ENCODE assay signal across 9 mouse cellular contexts in the genomic region with DNA sequence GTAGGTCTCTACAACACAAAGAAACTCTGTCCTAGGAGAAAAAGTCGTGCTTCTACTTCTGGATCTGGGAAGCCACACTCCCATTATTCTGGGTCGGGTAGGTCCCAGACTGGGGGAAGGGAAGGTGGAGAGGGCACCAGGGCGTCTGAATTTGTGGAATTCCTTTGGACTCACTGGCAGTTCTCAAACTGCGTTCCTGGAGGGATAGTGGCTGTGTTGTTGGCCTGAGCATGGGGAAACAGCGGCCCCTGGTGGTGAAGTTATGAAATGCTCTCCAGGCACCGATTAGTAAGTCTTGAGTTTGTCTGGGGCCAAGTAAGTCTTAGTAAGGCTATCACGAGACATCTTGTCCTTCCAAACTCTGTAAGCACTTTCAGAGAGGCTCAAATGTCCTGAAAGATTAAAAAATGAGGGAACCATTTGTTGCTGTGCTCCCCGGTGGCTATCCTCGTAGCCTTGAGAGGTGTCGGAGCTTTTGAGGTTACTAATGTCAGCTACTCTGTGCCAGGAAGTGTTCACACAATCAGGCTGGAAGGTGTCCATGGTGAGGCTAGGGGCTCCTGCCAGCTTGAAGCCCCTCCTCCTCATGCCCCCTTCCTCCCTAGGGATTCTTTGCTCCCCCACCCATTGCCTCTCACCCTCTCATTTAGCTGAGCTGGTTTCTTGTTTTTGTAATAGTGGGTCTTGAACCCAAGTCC. TPM values are rescaled to one million over a fixed set of nuclear protein-coding genes. Genes with fewer than 3 reads are reported as not detected.
A peak's percentile ranks its signal among the peaks of the same experiment; 100 is the strongest.
DNase-seq lines count a peak whose midpoint lies in the region; ATAC-seq and TF ChIP-seq lines count a peak whose summit lies in the region.
"Had no signal": no experiment of that assay in that cellular context is flagged by ENCODE, and none has a peak within 500 bp of the region (broad histone marks: within the 10 kb centered on the region; RNA-seq: fewer than 3 reads in every experiment).

No protein-coding gene starts in this region.

- DNase-seq in ES-CJ7 (ENCODE audit: low read depth, low spot score) = peak; percentile 96
- DNase-seq in c-Kit-positive CD71-positive TER-119-positive erythroid progenitor cells, embryonic 14.5 days (ENCODE audit: low spot score) = peak; percentile 72
- peak; percentile 88 for DNase-seq in heart, postnatal 0 days (ENCODE audit: low spot score)
- peak; percentile 94 to 95 for DNase-seq in kidney, postnatal 4 days
- DNase-seq in lung, adult 2 months = peak; percentile 92
- DNase-seq in testis, postnatal 14 days (ENCODE audit: low spot score) = peak; percentile 84

- H3K27me3 ChIP-seq in forebrain, embryonic 12.5 days = no peaks in the 10 kb centered on the region
- no peaks in the 10 kb centered on the region for H3K27me3 ChIP-seq in heart, postnatal 0 days (ENCODE audit: control insufficient read depth, insufficient read depth, low read length)
- H3K27me3 ChIP-seq: liver, embryonic 15.5 days had no signal

- H3K4me1 ChIP-seq in forebrain, embryonic 12.5 days = peaks cover 16% of the 10 kb centered on the region
- peaks cover 13% of the 10 kb centered on the region for H3K4me1 ChIP-seq in heart, postnatal 0 days (ENCODE audit: control insufficient read depth, insufficient read depth)
- H3K4me1 ChIP-seq in lung, adult 2 months (ENCODE audit: control insufficient read depth, insufficient read depth, low read length) = peaks cover 6% of the 10 kb centered on the region; the same call in 1 of the 2 replicates

- TF ChIP-seq POLR2A in lung, adult 2 months (IDR thresholded peaks at IDR 0.05; ENCODE audit: borderline replicate concordance, extremely low read depth, low read depth, low read length) = no peak

- peak; percentile 57 for ATAC-seq in forebrain, embryonic 12.5 days (ENCODE audit: low FRiP score)
- peak; percentile 67 for ATAC-seq in heart, postnatal 0 days (ENCODE audit: insufficient read depth, low read depth)
- ATAC-seq in neutrophil, adult 5-6 weeks (ENCODE audit: extremely low read depth, insufficient number of reproducible peaks, low FRiP score, poor library complexity, severe bottlenecking) = peak; percentile 63

- H3K4me2 ChIP-seq in forebrain, embryonic 12.5 days = no peak overlapping the region
- H3K4me2 ChIP-seq in heart, postnatal 0 days (ENCODE audit: low read depth, low read length) = no peak overlapping the region
- H3K4me2 ChIP-seq: liver, embryonic 15.5 days had no signal

- no peak for TF ChIP-seq EP300 in heart, postnatal 0 days (IDR thresholded peaks at IDR 0.05; ENCODE audit: low read depth)

- H3K9me3 ChIP-seq in forebrain, embryonic 12.5 days = no peaks in the 10 kb centered on the region
- no peaks in the 10 kb centered on the region for H3K9me3 ChIP-seq in heart, postnatal 0 days (replicated peaks; ENCODE audit: control insufficient read depth, low read length)
- H3K9me3 ChIP-seq: liver, embryonic 15.5 days had no signal

- H3K36me3 ChIP-seq in forebrain, embryonic 12.5 days (replicated peaks) = no peaks in the 10 kb centered on the region
- H3K36me3 ChIP-seq in heart, postnatal 0 days (replicated peaks; ENCODE audit: control insufficient read depth, insufficient read depth, low read length) = no peaks in the 10 kb centered on the region
- H3K36me3 ChIP-seq: liver, embryonic 15.5 days had no signal

- H3K27ac ChIP-seq in forebrain, embryonic 12.5 days = no peak overlapping the region
- H3K27ac ChIP-seq in heart, postnatal 0 days (ENCODE audit: low read depth) = no peak overlapping the region
- H3K27ac ChIP-seq: liver, embryonic 15.5 days had no signal

- no peak overlapping the region for H3K4me3 ChIP-seq in forebrain, embryonic 12.5 days (replicated peaks)
- H3K4me3 ChIP-seq in heart, postnatal 0 days (ENCODE audit: low read depth, low read length) = no peak overlapping the region
- H3K4me3 ChIP-seq in lung, adult 2 months (replicated peaks; ENCODE audit: extremely low read depth, low read depth, low read length) = no peak overlapping the region
- H3K4me3 ChIP-seq: liver, embryonic 15.5 days had no signal

- H3K9ac ChIP-seq in forebrain, embryonic 12.5 days = no peak overlapping the region
- no peak overlapping the region for H3K9ac ChIP-seq in heart, postnatal 0 days (replicated peaks; ENCODE audit: low read depth, low read length)
- H3K9ac ChIP-seq: liver, embryonic 15.5 days had no signal

- 14% methylated on average over 10 of the region's 10 CpGs for WGBS in forebrain, embryonic 12.5 days
- WGBS in heart, postnatal 0 days = 7% methylated on average over 10 of the region's 10 CpGs
- 6% methylated on average over 10 of the region's 10 CpGs for WGBS in lung, adult 2 months

- peak; percentile 95 for TF ChIP-seq CTCF in heart, postnatal 0 days (IDR thresholded peaks at IDR 0.05; ENCODE audit: low read depth)
- peak; percentile 81 for TF ChIP-seq CTCF in lung, adult 2 months (IDR thresholded peaks at IDR 0.05; ENCODE audit: insufficient read depth, low read length)

RNA-seq across cellular contexts. Expression of gene Ryk, which starts 50.2 kb away (rescaled TPM):
- 16.4 and 18.6 TPM in 2 replicates for polyA plus RNA-seq in forebrain, embryonic 12.5 days (2016; fragmentation: Nextera tagmentation; extraction: Ambion mirVana)
- total RNA-seq in heart, postnatal 0 days (2014; rRNA removed; ENCODE audit: low replicate concordance) = 60.2 and 66.1 TPM in 2 replicates
- polyA plus RNA-seq in heart, postnatal 0 days (2015; fragmentation: Nextera tagmentation; extraction: Ambion mirVana) = 8.2 and 8.8 TPM in 2 replicates
- polyA plus RNA-seq in lung, adult 2 months (2012; rRNA removed) = 53.1 and 76.1 TPM in 2 replicates
- total RNA-seq in neutrophil, adult 5-6 weeks (2017) = 0.25 TPM in 1 of 2 replicates, not detected in the other
